Mouse (Mus musculus) lung, postnatal 0 days (tissue): ENCODE results near the gene Atrip.

Experiments used
- CTCF ChIP-seq: IDR thresholded peaks from 2 replicates; pipeline ENCODE4 v1.5.1; 2016; ENCODE audit warnings: antibody characterized with exemption, mild to moderate bottlenecking
- EP300 ChIP-seq: IDR thresholded peaks from 2 replicates; pipeline ENCODE4 v1.6.1; 2016; ENCODE audit warnings: antibody characterized with exemption, mild to moderate bottlenecking, control low read depth

DNA sequence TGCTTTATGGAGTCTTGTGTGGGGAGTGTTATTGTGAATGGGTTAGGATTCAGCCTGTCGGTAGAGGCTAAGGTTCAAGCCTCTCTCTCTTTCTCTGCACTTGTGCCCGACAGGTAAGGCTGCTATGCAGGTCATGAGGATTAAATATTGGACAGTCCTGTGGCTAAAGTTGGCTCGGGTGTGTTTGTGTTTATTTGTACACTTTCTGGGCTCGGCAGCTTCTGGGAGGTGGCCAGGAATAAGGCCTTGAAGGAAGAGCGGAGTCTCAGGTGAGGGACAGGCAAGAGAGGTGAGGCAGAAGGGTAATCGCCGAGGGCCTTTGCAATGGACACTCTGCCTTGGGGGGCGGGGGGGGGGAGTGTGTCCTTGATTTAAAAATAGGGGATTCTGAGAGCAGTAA is 33.7 kb downstream of the Atrip start:
- TF ChIP-seq CTCF (no peak), EP300 (no peak)
